Mouse (Mus musculus) kidney, embryonic 16.5 days (tissue): ENCODE results near the gene Sqstm1. TPM values are rescaled to one million over a fixed set of nuclear protein-coding genes. Genes with fewer than 3 reads are reported as not detected.
"Not testable (repeated sequence)": the region's sequence is repeated elsewhere in the genome, so short reads cannot be mapped to it uniquely, and the experiment has no call there.

Experiments
- ATAC-seq: fragments of 200-750 bp; cut with Nextera tagmentation; 2 replicates; pipeline ENCODE4 v1.8.0; 2017; ENCODE audit warnings: moderate TSS enrichment; ENCODE audit not compliant: low FRiP score, low TSS enrichment
- H3K27ac ChIP-seq: fragments of 300-500 bp; sonication (generic); 2 replicates; pipeline ENCODE4 v1.5.1; 2014; ENCODE audit warnings: low read length
- H3K27me3 ChIP-seq: fragments of 300-500 bp; sonication (generic); 2 replicates; pipeline ENCODE4 v1.6.1; 2014; ENCODE audit warnings: low read length, control low read depth, mixed read lengths; ENCODE audit not compliant: insufficient read depth
- H3K36me3 ChIP-seq: fragments of 300-500 bp; sonication (generic); 2 replicates; pipeline ENCODE4 v1.6.1; 2014; ENCODE audit warnings: low read length, control low read depth, mixed read lengths; ENCODE audit not compliant: insufficient read depth
- H3K4me1 ChIP-seq: fragments of 300-500 bp; sonication (generic); 2 replicates; pipeline ENCODE4 v1.6.1; 2014; ENCODE audit warnings: low read length, control low read depth, mixed read lengths; ENCODE audit not compliant: insufficient read depth
- H3K4me2 ChIP-seq: fragments of 300-500 bp; sonication (generic); replicated peaks from 2 replicates; pipeline ENCODE4 v1.6.1; 2014; ENCODE audit warnings: low read depth, low read length
- H3K4me3 ChIP-seq: fragments of 300-500 bp; sonication (generic); 2 replicates; pipeline ENCODE4 v1.5.1; 2014; ENCODE audit warnings: mild to moderate bottlenecking, low read length
- H3K9ac ChIP-seq: fragments of 300-500 bp; sonication (generic); replicated peaks from 2 replicates; pipeline ENCODE4 v1.6.1; 2014; ENCODE audit warnings: low read length
- H3K9me3 ChIP-seq: fragments of 300-500 bp; sonication (generic); 2 replicates; pipeline ENCODE4 v1.6.1; 2016; ENCODE audit warnings: low read length, control low read depth
- WGBS: fragments of 180-500 bp; shearing (Covaris S2); extraction: QIAGEN DNeasy Blood & Tissue Kit; methylation state at CpG from one replicate; pipeline ENCODE4 v1.1.7; 2014; 5-methylcytosine and 5-hydroxymethylcytosine counted together
- polyA plus RNA-seq: library from polyadenylated mRNA; unstranded; fragments of >200 nt; fragmentation: Nextera tagmentation; extraction: Ambion mirVana; gene quantifications from 2 replicates; pipeline ENCODE4 v1.2.1, GENCODE M21; 2015

Gene Sqstm1
- polyA plus RNA-seq, 1 experiment from 2014 or later, result 338 TPM

- H3K9ac ChIP-seq, result no peak overlapping the region
Observed at GRCm38 (mm10) chr11:50180478-50181231, 30.0 kb downstream of the Sqstm1 start.

GRCm38 (mm10) chr11:50178532-50179488, 31.8 kb downstream of the Sqstm1 start:
- Histone ChIP-seq H3K27ac (peak overlapping the region; percentile 13; the same call in 1 of the 2 replicates), H3K36me3 (peaks cover 2% of the 10 kb centered on the region; the same call in 1 of the 2 replicates), H3K9me3 (no peaks in the 10 kb centered on the region), H3K4me3 (no peak overlapping the region), H3K27me3 (no peaks in the 10 kb centered on the region), H3K9ac (no peak overlapping the region), H3K4me1 (peaks cover 6% of the 10 kb centered on the region), H3K4me2 (no peak overlapping the region)
- 75% methylated on average over 5 of the region's 5 CpGs for WGBS
- ATAC-seq, result no peak

More at GRCm38 (mm10) chr11:50180478-50181231, 30.0 kb downstream of the Sqstm1 start:
- no peak overlapping the region for H3K27ac ChIP-seq
- ATAC-seq, result no peak
- peaks cover 2% of the 10 kb centered on the region; the same call in 1 of the 2 replicates for H3K36me3 ChIP-seq
- H3K4me3 ChIP-seq, result no peak overlapping the region
- H3K4me1 ChIP-seq, result no peaks in the 10 kb centered on the region
- no peaks in the 10 kb centered on the region for H3K9me3 ChIP-seq
- no peak overlapping the region for H3K4me2 ChIP-seq
- 77% methylated on average over 6 of the region's 6 CpGs for WGBS
- H3K27me3 ChIP-seq, result no peaks in the 10 kb centered on the region

- H3K36me3 ChIP-seq, result peaks cover 2% of the 10 kb centered on the region; the same call in 1 of the 2 replicates
- WGBS, result 58% methylated on average over 6 of the region's 6 CpGs
- no peak overlapping the region for H3K9ac ChIP-seq
- no peak overlapping the region for H3K4me2 ChIP-seq
- no peaks in the 10 kb centered on the region for H3K9me3 ChIP-seq
- ATAC-seq, result no peak
- no peak overlapping the region for H3K27ac ChIP-seq
- H3K4me1 ChIP-seq, result peaks cover 6% of the 10 kb centered on the region
- H3K27me3 ChIP-seq, result no peaks in the 10 kb centered on the region
- H3K4me3 ChIP-seq, result no peak overlapping the region
Observed at GRCm38 (mm10) chr11:50177111-50177510, 33.5 kb downstream of the Sqstm1 start.

DNA sequence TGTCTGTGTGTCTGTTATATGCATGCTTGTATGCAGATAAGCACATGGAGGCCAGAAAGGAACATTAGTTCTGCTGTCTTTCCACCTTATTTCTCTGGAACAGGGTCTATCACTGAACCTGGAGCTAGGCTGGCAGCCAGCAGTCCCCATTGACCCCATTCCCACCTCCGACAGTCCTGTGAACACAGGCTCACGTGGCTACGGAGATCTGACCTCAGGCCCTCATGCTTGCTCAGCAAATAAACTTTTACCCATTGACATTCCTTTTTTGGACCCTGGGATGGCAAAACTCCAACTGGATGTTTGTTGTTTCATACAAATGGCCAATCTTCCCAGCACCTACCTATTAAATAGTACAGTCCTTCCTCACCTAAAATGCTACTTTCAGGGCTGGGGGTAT, 34.3 kb downstream of the Sqstm1 start:
- peaks cover 6% of the 10 kb centered on the region for H3K4me1 ChIP-seq
- H3K9ac ChIP-seq, result no peak overlapping the region
- no peaks in the 10 kb centered on the region for H3K9me3 ChIP-seq
- no peak overlapping the region for H3K4me2 ChIP-seq
- WGBS, result 75% methylated on average over 3 of the region's 3 CpGs
- H3K36me3 ChIP-seq, result peaks cover 8% of the 10 kb centered on the region
- H3K4me3 ChIP-seq, result no peak overlapping the region
- no peaks in the 10 kb centered on the region for H3K27me3 ChIP-seq
- ATAC-seq, result no peak
- peak overlapping the region; percentile 26 for H3K27ac ChIP-seq

GRCm38 (mm10) chr11:50174730-50175187, 35.9 kb downstream of the Sqstm1 start:
- ATAC-seq, result peak; percentile 99
- Histone ChIP-seq H3K27me3 (no peaks in the 10 kb centered on the region), H3K9me3 (no peaks in the 10 kb centered on the region), H3K4me2 (peak overlapping the region; percentile 87), H3K4me1 (peaks cover 6% of the 10 kb centered on the region), H3K4me3 (peak overlapping the region; percentile 71), H3K9ac (peak overlapping the region; percentile 79), H3K27ac (peak overlapping the region; percentile 17; the same call in 1 of the 2 replicates), H3K36me3 (peaks cover 17% of the 10 kb centered on the region)
- under 1% methylated on average over 27 of the region's 27 CpGs for WGBS

DNA sequence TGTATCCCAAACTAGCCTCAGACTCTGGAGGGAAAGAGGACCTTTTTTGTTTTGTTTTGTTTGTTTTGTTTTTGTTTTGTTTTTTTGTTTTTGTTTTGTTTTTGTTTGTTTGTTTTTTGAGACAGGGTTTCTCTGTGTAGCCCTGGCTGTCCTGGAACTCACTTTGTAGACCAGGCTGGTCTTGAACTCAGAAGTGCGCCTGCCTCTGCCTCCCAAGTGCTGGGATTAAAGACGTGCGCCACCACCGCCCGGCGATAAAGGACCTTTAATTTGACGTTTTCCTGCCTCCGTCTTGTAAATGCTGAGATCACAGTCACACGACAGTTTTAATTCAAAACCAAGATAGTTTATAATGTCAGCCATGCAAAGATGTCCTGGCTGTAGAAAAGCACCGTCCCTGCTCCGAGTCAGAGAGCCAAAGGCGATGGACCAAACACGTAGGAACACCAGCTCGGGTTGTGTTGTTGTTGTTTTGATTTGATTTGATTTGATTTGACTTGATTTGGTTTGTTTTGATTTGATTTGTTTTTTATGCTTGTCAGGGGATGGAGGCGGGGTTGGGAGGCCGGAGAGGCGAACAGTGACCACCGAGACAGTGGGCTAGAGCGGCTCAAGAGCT, 36.4 kb downstream of the Sqstm1 start, which contains the start of gene Mrnip:
Gene Mrnip (plus strand): TSS at position 334 of the 619 bp plus-strand sequence.
- WGBS, result 5% methylated on average over 19 of the region's 19 CpGs
- Histone ChIP-seq H3K27ac (peak within 1 kb of the TSS; percentile 72), H3K4me2 (peak within 1 kb of the TSS; percentile 87), H3K36me3 (peaks cover 22% of the 10 kb centered on the region), H3K4me3 (peak within 1 kb of the TSS; percentile 71), H3K9ac (peak within 1 kb of the TSS; percentile 79)
- ATAC-seq, result peak; percentile 10; the same call in 1 of the 2 replicates
- not testable (repeated sequence) for H3K4me1 ChIP-seq, H3K27me3 ChIP-seq, H3K9me3 ChIP-seq

DNA sequence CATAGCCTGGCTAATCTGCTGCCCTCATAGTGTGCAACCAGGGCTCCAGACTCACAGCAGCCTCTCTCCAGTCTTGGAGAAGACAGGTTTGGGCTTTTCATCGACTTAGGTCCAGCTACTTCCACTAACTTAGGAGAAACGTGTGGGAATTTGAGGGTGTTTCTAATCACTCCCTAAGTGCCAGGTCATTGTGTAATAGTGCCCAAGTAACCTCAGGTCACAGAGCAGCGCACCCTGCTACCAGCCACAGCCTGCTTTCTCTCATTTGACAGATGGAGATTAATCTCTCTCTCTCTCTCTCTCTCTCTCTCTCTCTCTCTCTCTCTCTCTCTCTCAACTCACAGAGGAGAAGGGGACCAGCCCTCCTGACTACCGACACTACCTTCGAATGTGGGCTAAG, 42.3 kb downstream of the Sqstm1 start:
- H3K9me3 ChIP-seq, result no peaks in the 10 kb centered on the region
- H3K4me3 ChIP-seq, result no peak overlapping the region
- no peak overlapping the region for H3K27ac ChIP-seq
- WGBS, result 84% methylated on average over 5 of the region's 5 CpGs
- H3K4me1 ChIP-seq, result no peaks in the 10 kb centered on the region
- ATAC-seq, result no peak
- H3K9ac ChIP-seq, result no peak overlapping the region
- peaks cover 40% of the 10 kb centered on the region for H3K36me3 ChIP-seq
- no peaks in the 10 kb centered on the region for H3K27me3 ChIP-seq
- H3K4me2 ChIP-seq, result no peak overlapping the region

GRCm38 (mm10) chr11:50162338-50163050, 48.1 kb downstream of the Sqstm1 start:
- Histone ChIP-seq H3K36me3 (peaks cover 41% of the 10 kb centered on the region), H3K27me3 (no peaks in the 10 kb centered on the region), H3K9me3 (no peaks in the 10 kb centered on the region), H3K4me2 (no peak overlapping the region), H3K4me3 (no peak overlapping the region), H3K9ac (no peak overlapping the region), H3K4me1 (no peaks in the 10 kb centered on the region), H3K27ac (no peak overlapping the region)
- WGBS, result 87% methylated on average over 3 of the region's 3 CpGs
- ATAC-seq, result no peak
